Mouse (Mus musculus) bone marrow, adult 2 months (tissue): ENCODE results near the gene Loxl3. TPM values are rescaled to one million over a fixed set of nuclear protein-coding genes. Genes with fewer than 3 reads are reported as not detected.

Experiments used
- H3K27ac ChIP-seq: fragments of 200-500 bp; 2 replicates; pipeline ENCODE4 v1.5.1; 2012; ENCODE audit warnings: low read depth, mild to moderate bottlenecking, control low read depth, inconsistent platforms, low read length; ENCODE audit not compliant: control insufficient read depth, poor library complexity, insufficient read depth
- H3K4me1 ChIP-seq: fragments of 200-500 bp; 2 replicates; pipeline ENCODE4 v1.6.1; 2011; ENCODE audit warnings: low read length; ENCODE audit not compliant: control insufficient read depth, insufficient read depth
- H3K4me3 ChIP-seq: fragments of 200-500 bp; replicated peaks from 2 replicates; pipeline ENCODE3; 2011; ENCODE audit warnings: mild to moderate bottlenecking, low read depth, low read length, control low read depth; ENCODE audit not compliant: control insufficient read depth
- CTCF ChIP-seq: fragments of 200-500 bp; IDR thresholded peaks from 2 replicates; pipeline ENCODE4 v1.5.1; 2011; ENCODE audit warnings: low read length, control low read depth; ENCODE audit not compliant: control insufficient read depth, insufficient read depth
- POLR2A ChIP-seq: fragments of 200-500 bp; IDR thresholded peaks from 2 replicates; pipeline ENCODE4 v1.6.1; 2011; ENCODE audit warnings: low read depth, mild to moderate bottlenecking, control low read depth, low read length, borderline replicate concordance; ENCODE audit not compliant: control insufficient read depth
- WGBS: fragments of 180-500 bp; shearing (Covaris S2); methylation state at CpG from one replicate; pipeline ENCODE4 v1.1.7; 2018; 5-methylcytosine and 5-hydroxymethylcytosine counted together
- polyA plus RNA-seq: library from polyadenylated mRNA; stranded (reverse); fragments of >200 nt; gene quantifications from 2 replicates; pipeline ENCODE4 v1.2.4, GENCODE M21; 2011; ENCODE audit warnings: low replicate concordance; ENCODE audit not compliant: missing spikeins, insufficient read depth, insufficient read length

Gene Loxl3
- polyA plus RNA-seq, 1 experiment = 13.3 TPM

- no peak for TF ChIP-seq CTCF
- TF ChIP-seq POLR2A = no peak
- H3K4me3 ChIP-seq = no peak overlapping the region
- H3K27ac ChIP-seq = no peak overlapping the region
- H3K4me1 ChIP-seq = peaks cover 2% of the 10 kb centered on the region; the same call in 1 of the 2 replicates
- WGBS = 89% methylated on average over 7 of the region's 7 CpGs
Observed at GRCm38 (mm10) chr6:83031111-83031510, 2.9 kb upstream of the Loxl3 start.

- Histone ChIP-seq H3K4me1 (peaks cover 2% of the 10 kb centered on the region; the same call in 1 of the 2 replicates), H3K4me3 (peak overlapping the region; percentile 95), H3K27ac (peak overlapping the region; percentile 64; the same call in 1 of the 2 replicates)
- WGBS = 83% methylated on average over 18 of the region's 18 CpGs
- TF ChIP-seq CTCF (no peak), POLR2A (no peak)
Observed at GRCm38 (mm10) chr6:83031921-83032590, 1.9 kb upstream of the Loxl3 start.

- Histone ChIP-seq H3K27ac (peak overlapping the region; percentile 64), H3K4me3 (peak overlapping the region; percentile 95), H3K4me1 (no peaks in the 10 kb centered on the region; the same call in 1 of the 2 replicates)
- TF ChIP-seq POLR2A = peak; percentile 53; the same call in 1 of the 2 replicates
- peak; percentile 22; the same call in 1 of the 2 replicates for TF ChIP-seq CTCF
- 0% methylated on average over 31 of the region's 31 CpGs for WGBS
Observed at GRCm38 (mm10) chr6:83032769-83033191, 1.2 kb upstream of the Loxl3 start.

- peaks cover 3% of the 10 kb centered on the region; the same call in 1 of the 2 replicates for H3K4me1 ChIP-seq
- no peak overlapping the region for H3K4me3 ChIP-seq
- TF ChIP-seq CTCF (no peak), POLR2A (no peak)
- WGBS = 89% methylated on average over 5 of the region's 5 CpGs
- H3K27ac ChIP-seq = no peak overlapping the region
Observed at GRCm38 (mm10) chr6:83034463-83035055, 586 bp downstream of the Loxl3 start.

GRCm38 (mm10) chr6:83037188-83037587 lies 3.2 kb downstream of the Loxl3 start:
- 86% methylated on average over 8 of the region's 8 CpGs for WGBS
- H3K27ac ChIP-seq = no peak overlapping the region
- H3K4me3 ChIP-seq = no peak overlapping the region
- no peak for TF ChIP-seq POLR2A
- TF ChIP-seq CTCF = no peak
- peaks cover 3% of the 10 kb centered on the region; the same call in 1 of the 2 replicates for H3K4me1 ChIP-seq

- TF ChIP-seq CTCF (no peak), POLR2A (no peak; the same call in 1 of the 2 replicates)
- peaks cover 3% of the 10 kb centered on the region; the same call in 1 of the 2 replicates for H3K4me1 ChIP-seq
- peak overlapping the region; percentile 86 for H3K27ac ChIP-seq
- peak overlapping the region; percentile 11 for H3K4me3 ChIP-seq
- 20% methylated on average over 24 of the region's 24 CpGs for WGBS
Observed at GRCm38 (mm10) chr6:83038496-83039012, 4.6 kb downstream of the Loxl3 start.

GRCm38 (mm10) chr6:83040601-83041000 lies 6.6 kb downstream of the Loxl3 start:
- 83% methylated on average over 5 of the region's 5 CpGs for WGBS
- H3K4me3 ChIP-seq = no peak overlapping the region
- H3K4me1 ChIP-seq = peaks cover 3% of the 10 kb centered on the region; the same call in 1 of the 2 replicates
- no peak overlapping the region for H3K27ac ChIP-seq
- no peak for TF ChIP-seq POLR2A
- no peak for TF ChIP-seq CTCF

GRCm38 (mm10) chr6:83043561-83043960 lies 9.6 kb downstream of the Loxl3 start:
- Histone ChIP-seq H3K4me3 (no peak overlapping the region), H3K4me1 (no peaks in the 10 kb centered on the region), H3K27ac (no peak overlapping the region)
- TF ChIP-seq POLR2A (no peak), CTCF (no peak)
- 75% methylated on average over 6 of the region's 6 CpGs for WGBS
